1 mouse cellular context compared by ENCODE assay signal in the genomic region with DNA sequence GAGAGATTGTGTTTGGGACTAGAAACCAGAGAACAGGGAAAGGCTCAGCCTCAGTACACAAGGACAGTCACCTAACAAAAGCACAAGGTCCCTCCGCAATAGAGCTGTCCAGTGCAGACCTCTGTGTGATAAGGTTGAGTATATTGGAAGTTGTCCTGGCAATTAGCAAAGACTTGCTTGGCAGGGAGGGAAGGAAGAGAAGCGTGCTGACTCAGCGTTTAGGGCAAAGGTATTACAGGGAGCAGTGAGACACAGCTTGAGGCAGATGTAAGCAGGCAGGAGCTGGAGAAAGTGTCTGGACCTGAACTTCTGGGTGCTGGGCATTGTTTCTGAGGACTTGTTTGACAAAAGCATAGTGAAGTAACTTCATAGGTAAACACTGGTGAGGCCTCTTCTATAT.
A peak's percentile ranks its signal among the peaks of the same experiment; 100 is the strongest.
TF ChIP-seq lines count a peak whose summit lies in the region.

No protein-coding gene starts in this region.

TF ChIP-seq in MEL, 35 proteins besides CTCF, POLR2A, EP300 and RAD21 (continued from another document):
- TF ChIP-seq BHLHE40 (IDR thresholded peaks at IDR 0.05; ENCODE audit: borderline replicate concordance, low read depth, low read length) (no peak), MAFK (IDR thresholded peaks at IDR 0.05; ENCODE audit: borderline replicate concordance, low read depth, low read length) (peak; percentile 80), SIN3A (IDR thresholded peaks at IDR 0.05; ENCODE audit: low read length) (no peak)
